Mouse (Mus musculus) lung, postnatal 0 days (tissue): ENCODE results near the gene C3ar1.

Source experiments
- CTCF ChIP-seq: IDR thresholded peaks from 2 replicates; pipeline ENCODE4 v1.5.1; 2016; ENCODE audit warnings: antibody characterized with exemption, mild to moderate bottlenecking
- EP300 ChIP-seq: IDR thresholded peaks from 2 replicates; pipeline ENCODE4 v1.6.1; 2016; ENCODE audit warnings: antibody characterized with exemption, mild to moderate bottlenecking, control low read depth

DNA sequence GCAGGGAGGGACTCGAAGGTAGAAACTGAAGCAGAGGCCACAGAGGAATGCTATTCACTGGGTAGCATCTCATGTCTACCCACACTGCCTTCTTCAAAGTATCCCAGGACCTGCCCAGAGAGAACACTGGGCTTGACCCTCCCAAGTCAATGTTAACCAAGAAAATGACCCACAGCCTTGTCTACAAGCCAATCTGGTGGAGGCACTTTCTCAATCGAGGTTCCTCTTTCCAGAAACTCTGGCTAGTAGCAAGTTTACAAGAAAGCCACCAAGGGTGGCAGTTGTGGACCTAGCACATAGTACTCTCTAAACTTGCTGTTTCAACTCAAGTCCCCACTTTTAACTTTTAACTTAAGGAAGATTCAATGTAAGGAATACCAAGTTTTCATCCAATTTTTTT is 3.3 kb downstream of the C3ar1 start:
- TF ChIP-seq CTCF (no peak), EP300 (no peak)
